8 mouse cellular contexts compared by ENCODE assay signal in genomic region chr10:128892246-128892645, GRCm38 (mm10). TPM values are rescaled to one million over a fixed set of nuclear protein-coding genes. Genes with fewer than 3 reads are reported as not detected.
A peak's percentile ranks its signal among the peaks of the same experiment; 100 is the strongest.
DNase-seq lines count a peak whose midpoint lies in the region; ATAC-seq and TF ChIP-seq lines count a peak whose summit lies in the region.

No protein-coding gene starts in this region.

- peak overlapping the region; percentile 86 for H3K9ac ChIP-seq in embryonic facial prominence, embryonic 13.5 days
- peak overlapping the region; percentile 66 for H3K9ac ChIP-seq in intestine, embryonic 16.5 days (ENCODE audit: low read depth, low read length)
- peak overlapping the region; percentile 85 for H3K9ac ChIP-seq in neural tube, embryonic 15.5 days (replicated peaks)

- peak overlapping the region; percentile 77 for H3K4me2 ChIP-seq in embryonic facial prominence, embryonic 13.5 days
- peak overlapping the region; percentile 95 for H3K4me2 ChIP-seq in intestine, embryonic 16.5 days (ENCODE audit: low read depth, low read length)
- H3K4me2 ChIP-seq in neural tube, embryonic 15.5 days, result peak overlapping the region; percentile 84

- no peak for ATAC-seq in embryonic facial prominence, embryonic 13.5 days (ENCODE audit: insufficient number of reproducible peaks, insufficient read depth, low FRiP score, low TSS enrichment, low read depth)
- ATAC-seq in intestine, embryonic 16.5 days, result 0 out of 2 replicates have a peak, but pooled peaks have one; percentile 4
- peak; percentile 14 for ATAC-seq in neural tube, embryonic 15.5 days (ENCODE audit: low FRiP score)
- no peak for ATAC-seq in erythroid progenitor cell, adult 5-6 weeks (replicated peaks; ENCODE audit: low FRiP score, poor library complexity, severe bottlenecking)
- no peak for ATAC-seq in activated CD4-positive, CD25-positive, alpha-beta regulatory T cell, adult 4 months

- WGBS in embryonic facial prominence, embryonic 13.5 days, result 3% methylated on average over 9 of the region's 9 CpGs
- WGBS in intestine, embryonic 16.5 days, result 4% methylated on average over 9 of the region's 9 CpGs
- WGBS in neural tube, embryonic 15.5 days, result under 1% methylated on average over 9 of the region's 9 CpGs

- peaks cover 49% of the 10 kb centered on the region for H3K4me1 ChIP-seq in embryonic facial prominence, embryonic 13.5 days
- peaks cover 25% of the 10 kb centered on the region for H3K4me1 ChIP-seq in intestine, embryonic 16.5 days (ENCODE audit: control insufficient read depth, insufficient read depth, low read length)
- peaks cover 63% of the 10 kb centered on the region for H3K4me1 ChIP-seq in neural tube, embryonic 15.5 days

- peak in 1 of 2 experiments; percentile 7 for DNase-seq in left cerebral cortex, adult 2 months (ENCODE audit: extremely low spot score in 1 of 2, low spot score in 2 of 2)
- DNase-seq in left cerebral cortex, postnatal 25 days (ENCODE audit: low spot score in 2 of 2), result no peak
- no peak for DNase-seq in right cerebral cortex, adult 2 months (ENCODE audit: low spot score in 2 of 2)

- H3K4me3 ChIP-seq in left cerebral cortex, adult 2 months, result peak overlapping the region; percentile 65
- H3K4me3 ChIP-seq in embryonic facial prominence, embryonic 13.5 days, result peak overlapping the region; percentile 80
- H3K4me3 ChIP-seq in intestine, embryonic 16.5 days (ENCODE audit: low read length), result peak overlapping the region; percentile 79
- H3K4me3 ChIP-seq in neural tube, embryonic 15.5 days (replicated peaks), result peak overlapping the region; percentile 68

- TF ChIP-seq CTCF in left cerebral cortex, adult 2 months (IDR thresholded peaks at IDR 0.05), result no peak

- intact Hi-C loops in left cerebral cortex, adult 2 months (cut with DNase I), result no loop called here
- intact Hi-C loops in left cerebral cortex, postnatal 25 days (cut with DNase I), result no loop called here

- H3K36me3 ChIP-seq in embryonic facial prominence, embryonic 13.5 days, result peaks cover 5% of the 10 kb centered on the region; the same call in 1 of the 2 replicates
- H3K36me3 ChIP-seq in intestine, embryonic 16.5 days (ENCODE audit: control insufficient read depth, insufficient read depth, low read length), result no peaks in the 10 kb centered on the region
- peaks cover 9% of the 10 kb centered on the region for H3K36me3 ChIP-seq in neural tube, embryonic 15.5 days

- H3K27me3 ChIP-seq in embryonic facial prominence, embryonic 13.5 days, result peaks cover 17% of the 10 kb centered on the region
- H3K27me3 ChIP-seq in intestine, embryonic 16.5 days (replicated peaks; ENCODE audit: control insufficient read depth, insufficient read depth, low read length), result peaks cover 11% of the 10 kb centered on the region
- H3K27me3 ChIP-seq in neural tube, embryonic 15.5 days (replicated peaks), result peaks cover 15% of the 10 kb centered on the region

- H3K27ac ChIP-seq in left cerebral cortex, adult 2 months, result no peak overlapping the region
- H3K27ac ChIP-seq in embryonic facial prominence, embryonic 13.5 days, result peak overlapping the region; percentile 93
- H3K27ac ChIP-seq in intestine, embryonic 16.5 days (ENCODE audit: low read length), result peak overlapping the region; percentile 77; the same call in 1 of the 2 replicates
- H3K27ac ChIP-seq in neural tube, embryonic 15.5 days (replicated peaks), result peak overlapping the region; percentile 95

- H3K9me3 ChIP-seq in embryonic facial prominence, embryonic 13.5 days, result no peaks in the 10 kb centered on the region
- no peaks in the 10 kb centered on the region for H3K9me3 ChIP-seq in intestine, embryonic 16.5 days (ENCODE audit: control insufficient read depth, low read length)
- H3K9me3 ChIP-seq in neural tube, embryonic 15.5 days (replicated peaks), result no peaks in the 10 kb centered on the region

RNA-seq across cellular contexts. Expression of gene Gdf11, which starts 0.7 kb away (rescaled TPM):
- total RNA-seq in left cerebral cortex, adult 2 months (2021), result 10 to 100 TPM; 13.1 to 15.3 TPM
- total RNA-seq in left cerebral cortex, postnatal 25 days (2021), result 10 to 100 TPM; 12.8 to 14.9 TPM
- polyA plus RNA-seq in embryonic facial prominence, embryonic 13.5 days (2015; fragmentation: Nextera tagmentation; extraction: Ambion mirVana), result 7.0 and 8.3 TPM in 2 replicates
- polyA plus RNA-seq in intestine, embryonic 16.5 days (2015; fragmentation: Nextera tagmentation; extraction: Ambion mirVana), result 2.1 and 2.2 TPM in 2 replicates
- polyA plus RNA-seq in neural tube, embryonic 15.5 days (2015; fragmentation: Nextera tagmentation; extraction: Ambion mirVana), result 6.8 and 9.0 TPM in 2 replicates
- 0.36 TPM in 1 of 2 replicates, not detected in the other for total RNA-seq in erythroid progenitor cell, adult 5-6 weeks (2015; ENCODE audit: low replicate concordance)
- total RNA-seq in erythroid progenitor cell, adult 5-6 weeks (2017; ENCODE audit: low replicate concordance), result not detected in 2 replicates
- polyA plus RNA-seq in activated CD4-positive, CD25-positive, alpha-beta regulatory T cell, adult 4 months (2017; shearing (Covaris generic)), result 1 to 10 TPM; 5.0 to 5.6 TPM

RNA-seq across cellular contexts. Expression of gene Cd63, which starts 8.5 kb away (rescaled TPM):
- 10 to 100 TPM; 63.7 to 73.3 TPM for total RNA-seq in left cerebral cortex, adult 2 months (2021)
- 10 to 100 TPM; 65.0 to 74.0 TPM for total RNA-seq in left cerebral cortex, postnatal 25 days (2021)
- 663 and 674 TPM in 2 replicates for polyA plus RNA-seq in embryonic facial prominence, embryonic 13.5 days (2015; fragmentation: Nextera tagmentation; extraction: Ambion mirVana)
- 794 TPM in 2 replicates for polyA plus RNA-seq in intestine, embryonic 16.5 days (2015; fragmentation: Nextera tagmentation; extraction: Ambion mirVana)
- 254 and 295 TPM in 2 replicates for polyA plus RNA-seq in neural tube, embryonic 15.5 days (2015; fragmentation: Nextera tagmentation; extraction: Ambion mirVana)
- 57.4 and 85.1 TPM in 2 replicates for total RNA-seq in erythroid progenitor cell, adult 5-6 weeks (2015; ENCODE audit: low replicate concordance)
- 17.7 and 28.4 TPM in 2 replicates for total RNA-seq in erythroid progenitor cell, adult 5-6 weeks (2017; ENCODE audit: low replicate concordance)
- under 1 TPM; 0.69 to 0.92 TPM for polyA plus RNA-seq in activated CD4-positive, CD25-positive, alpha-beta regulatory T cell, adult 4 months (2017; shearing (Covaris generic))

RNA-seq across cellular contexts. Expression of gene Rdh5, which starts 30.4 kb away (rescaled TPM):
- total RNA-seq in left cerebral cortex, adult 2 months (2021), result 1 to 10 TPM; 6.5 to 7.4 TPM
- 1 to 10 TPM; 6.0 to 8.2 TPM for total RNA-seq in left cerebral cortex, postnatal 25 days (2021)
- 12.7 and 16.4 TPM in 2 replicates for polyA plus RNA-seq in embryonic facial prominence, embryonic 13.5 days (2015; fragmentation: Nextera tagmentation; extraction: Ambion mirVana)
- 18.6 and 18.8 TPM in 2 replicates for polyA plus RNA-seq in intestine, embryonic 16.5 days (2015; fragmentation: Nextera tagmentation; extraction: Ambion mirVana)
- polyA plus RNA-seq in neural tube, embryonic 15.5 days (2015; fragmentation: Nextera tagmentation; extraction: Ambion mirVana), result 15.7 and 19.8 TPM in 2 replicates
- 11.7 TPM in 1 of 2 replicates, not detected in the other for total RNA-seq in erythroid progenitor cell, adult 5-6 weeks (2015; ENCODE audit: low replicate concordance)
- total RNA-seq in erythroid progenitor cell, adult 5-6 weeks (2017; ENCODE audit: low replicate concordance), result 20.1 TPM in 1 of 2 replicates, not detected in the other
- 1 to 10 TPM; 5.7 to 8.9 TPM for polyA plus RNA-seq in activated CD4-positive, CD25-positive, alpha-beta regulatory T cell, adult 4 months (2017; shearing (Covaris generic))

RNA-seq across cellular contexts. Expression of gene Bloc1s1, which starts 31.6 kb away (rescaled TPM):
- total RNA-seq in left cerebral cortex, adult 2 months (2021), result 10 to 100 TPM; 78.8 to 80.8 TPM
- total RNA-seq in left cerebral cortex, postnatal 25 days (2021), result 10 to 100 TPM; 81.4 to 86.2 TPM
- 206 and 216 TPM in 2 replicates for polyA plus RNA-seq in embryonic facial prominence, embryonic 13.5 days (2015; fragmentation: Nextera tagmentation; extraction: Ambion mirVana)
- polyA plus RNA-seq in intestine, embryonic 16.5 days (2015; fragmentation: Nextera tagmentation; extraction: Ambion mirVana), result 208 and 220 TPM in 2 replicates
- polyA plus RNA-seq in neural tube, embryonic 15.5 days (2015; fragmentation: Nextera tagmentation; extraction: Ambion mirVana), result 248 and 265 TPM in 2 replicates
- 49.0 and 51.2 TPM in 2 replicates for total RNA-seq in erythroid progenitor cell, adult 5-6 weeks (2015; ENCODE audit: low replicate concordance)
- 15.5 and 37.2 TPM in 2 replicates for total RNA-seq in erythroid progenitor cell, adult 5-6 weeks (2017; ENCODE audit: low replicate concordance)
- 100 to 1,000 TPM; 218 to 252 TPM for polyA plus RNA-seq in activated CD4-positive, CD25-positive, alpha-beta regulatory T cell, adult 4 months (2017; shearing (Covaris generic))

RNA-seq across cellular contexts. Expression of gene Itga7, which starts 41.4 kb away (rescaled TPM):
- total RNA-seq in left cerebral cortex, adult 2 months (2021), result 10 to 100 TPM; 13.2 to 16.3 TPM
- 10 to 100 TPM; 12.4 to 15.5 TPM for total RNA-seq in left cerebral cortex, postnatal 25 days (2021)
- polyA plus RNA-seq in embryonic facial prominence, embryonic 13.5 days (2015; fragmentation: Nextera tagmentation; extraction: Ambion mirVana), result 1.2 and 2.0 TPM in 2 replicates
- 3.3 and 3.7 TPM in 2 replicates for polyA plus RNA-seq in intestine, embryonic 16.5 days (2015; fragmentation: Nextera tagmentation; extraction: Ambion mirVana)
- 7.2 and 8.8 TPM in 2 replicates for polyA plus RNA-seq in neural tube, embryonic 15.5 days (2015; fragmentation: Nextera tagmentation; extraction: Ambion mirVana)
- total RNA-seq in erythroid progenitor cell, adult 5-6 weeks (2015; ENCODE audit: low replicate concordance), result not detected in 2 replicates
- not detected in 2 replicates for total RNA-seq in erythroid progenitor cell, adult 5-6 weeks (2017; ENCODE audit: low replicate concordance)
- 1 to 10 TPM; 2.9 to 6.1 TPM for polyA plus RNA-seq in activated CD4-positive, CD25-positive, alpha-beta regulatory T cell, adult 4 months (2017; shearing (Covaris generic))

Comparison
In these comparisons a context has a peak if more than half of its experiments do, and no peak if none do; other contexts are left out.
1. ATAC-seq: peak in intestine, embryonic 16.5 days (single experiment) and neural tube, embryonic 15.5 days (single experiment); none in embryonic facial prominence, embryonic 13.5 days (single experiment), erythroid progenitor cell, adult 5-6 weeks (single experiment) and activated CD4-positive, CD25-positive, alpha-beta regulatory T cell, adult 4 months (single experiment).
2. RNA of gene Cd63, which starts 8.5 kb away (polyA plus RNA-seq): 794 TPM in intestine, embryonic 16.5 days, 663 to 674 TPM in embryonic facial prominence, embryonic 13.5 days and 254 to 295 TPM in neural tube, embryonic 15.5 days; 0.69 to 0.92 TPM in activated CD4-positive, CD25-positive, alpha-beta regulatory T cell, adult 4 months; every median in the first group is over 100 times any median in the second.
3. Peak in every context shown above with its lines, with median percentiles within 50 percentile points of each other: H3K4me3 ChIP-seq, H3K4me2 ChIP-seq and H3K9ac ChIP-seq.